Mouse (Mus musculus) liver, postnatal 0 days (tissue): Measurements from ENCODE around the gene Asf1b.

Experiments used
- CTCF ChIP-seq: sonication (generic); IDR thresholded peaks from 2 replicates; pipeline ENCODE4 v1.5.1; 2016; ENCODE audit warnings: antibody characterized with exemption, low read depth
- EP300 ChIP-seq: IDR thresholded peaks from 2 replicates; pipeline ENCODE4 v1.6.1; 2016; ENCODE audit warnings: antibody characterized with exemption, low read depth, mild to moderate bottlenecking

GRCm38 (mm10) chr8:83908583-83908982, 46.7 kb upstream of the Asf1b start:
- TF ChIP-seq CTCF (no peak), EP300 (no peak)
